Mouse (Mus musculus): ENCODE data around the gene Snu13. TPM values are rescaled to one million over a fixed set of nuclear protein-coding genes. Genes with fewer than 3 reads are reported as not detected.

Snu13 gene
- polyA plus RNA-seq, 1 experiment from 2014 or later = 376 TPM

GRCm38 (mm10) chr15:82058719-82059201 lies 11.4 kb upstream of the Snu13 start, which contains the start of gene 4930407I10Rik:
TSS of gene 4930407I10Rik (plus strand) at chr15:82059151.
- Histone ChIP-seq H3K27ac (replicated peaks) (no peak within 1 kb of the TSS), H3K4me3 (no peak within 1 kb of the TSS), H3K36me3 (no peaks in the 10 kb centered on the region), H3K27me3 (ENCODE audit: low read depth, poor library complexity, severe bottlenecking) (peaks cover 16% of the 10 kb centered on the region), H3K4me1 (no peaks in the 10 kb centered on the region), H3K9me3 (replicated peaks) (no peaks in the 10 kb centered on the region)
- 80% methylated on average over 1 of the region's 1 CpGs for WGBS
- no peak for DNase-seq (ENCODE audit: low spot score)

GRCm38 (mm10) chr15:82052544-82052943 lies 5.1 kb upstream of the Snu13 start:
- H3K9me3 ChIP-seq (replicated peaks) = no peaks in the 10 kb centered on the region
- WGBS = 62% methylated on average over 5 of the region's 5 CpGs
- H3K4me1 ChIP-seq = no peaks in the 10 kb centered on the region
- H3K27me3 ChIP-seq (ENCODE audit: low read depth, poor library complexity, severe bottlenecking) = no peaks in the 10 kb centered on the region
- H3K27ac ChIP-seq (replicated peaks) = no peak overlapping the region
- H3K4me3 ChIP-seq = no peak overlapping the region
- DNase-seq (ENCODE audit: low spot score) = no peak
- no peaks in the 10 kb centered on the region for H3K36me3 ChIP-seq

GRCm38 (mm10) chr15:82046246-82046891 lies 1.0 kb downstream of the Snu13 start:
- 7% methylated on average over 26 of the region's 26 CpGs for WGBS
- peak overlapping the region; percentile 93 for H3K27ac ChIP-seq (replicated peaks)
- DNase-seq (ENCODE audit: low spot score) = peak; percentile 20

GRCm38 (mm10) chr15:82044166-82044784 lies 3.1 kb downstream of the Snu13 start:
- H3K36me3 ChIP-seq = peaks cover 46% of the 10 kb centered on the region
- no peak for DNase-seq (ENCODE audit: low spot score)
- no peaks in the 10 kb centered on the region for H3K9me3 ChIP-seq (replicated peaks)
- WGBS = 98% methylated on average over 7 of the region's 7 CpGs
- peaks cover 15% of the 10 kb centered on the region for H3K4me1 ChIP-seq
- no peak overlapping the region for H3K4me3 ChIP-seq
- no peak overlapping the region for H3K27ac ChIP-seq (replicated peaks)
- H3K27me3 ChIP-seq (ENCODE audit: low read depth, poor library complexity, severe bottlenecking) = no peaks in the 10 kb centered on the region

More at GRCm38 (mm10) chr15:82046246-82046891, 1.0 kb downstream of the Snu13 start:
- peaks cover 15% of the 10 kb centered on the region for H3K4me1 ChIP-seq
- H3K27me3 ChIP-seq (ENCODE audit: low read depth, poor library complexity, severe bottlenecking) = no peaks in the 10 kb centered on the region
- H3K9me3 ChIP-seq (replicated peaks) = no peaks in the 10 kb centered on the region
- H3K36me3 ChIP-seq = peaks cover 27% of the 10 kb centered on the region
- peak overlapping the region; percentile 100 for H3K4me3 ChIP-seq

- Histone ChIP-seq H3K27ac (replicated peaks) (no peak overlapping the region), H3K27me3 (ENCODE audit: low read depth, poor library complexity, severe bottlenecking) (no peaks in the 10 kb centered on the region), H3K9me3 (replicated peaks) (no peaks in the 10 kb centered on the region), H3K4me1 (peaks cover 4% of the 10 kb centered on the region), H3K36me3 (peaks cover 81% of the 10 kb centered on the region), H3K4me3 (no peak overlapping the region)
- WGBS = 96% methylated on average over 1 of the region's 1 CpGs
- DNase-seq (ENCODE audit: low spot score) = peak; percentile 35
Observed at GRCm38 (mm10) chr15:82040650-82041049, 6.7 kb downstream of the Snu13 start.

GRCm38 (mm10) chr15:82035904-82036689 lies 11.3 kb downstream of the Snu13 start:
- Histone ChIP-seq H3K27me3 (ENCODE audit: low read depth, poor library complexity, severe bottlenecking) (no peaks in the 10 kb centered on the region), H3K27ac (replicated peaks) (no peak overlapping the region), H3K9me3 (replicated peaks) (no peaks in the 10 kb centered on the region), H3K36me3 (peaks cover 96% of the 10 kb centered on the region), H3K4me1 (no peaks in the 10 kb centered on the region), H3K4me3 (no peak overlapping the region)
- 82% methylated on average over 12 of the region's 12 CpGs for WGBS
- no peak for DNase-seq (ENCODE audit: low spot score)

GRCm38 (mm10) chr15:82033762-82034161 lies 13.6 kb downstream of the Snu13 start, which contains the start of gene Desi1:
TSS of gene Desi1 (minus strand) at chr15:82033862.
- Histone ChIP-seq H3K27me3 (ENCODE audit: low read depth, poor library complexity, severe bottlenecking) (no peaks in the 10 kb centered on the region), H3K27ac (replicated peaks) (no peak within 1 kb of the TSS), H3K9me3 (replicated peaks) (no peaks in the 10 kb centered on the region), H3K36me3 (peaks cover 96% of the 10 kb centered on the region), H3K4me3 (no peak within 1 kb of the TSS), H3K4me1 (no peaks in the 10 kb centered on the region)
- no peak for DNase-seq (ENCODE audit: low spot score)
- 96% methylated on average over 4 of the region's 4 CpGs for WGBS

- no peaks in the 10 kb centered on the region for H3K9me3 ChIP-seq (replicated peaks)
- WGBS = 88% methylated on average over 7 of the region's 7 CpGs
- no peaks in the 10 kb centered on the region for H3K4me1 ChIP-seq
- DNase-seq (ENCODE audit: low spot score) = no peak
- no peaks in the 10 kb centered on the region for H3K27me3 ChIP-seq (ENCODE audit: low read depth, poor library complexity, severe bottlenecking)
- H3K4me3 ChIP-seq = no peak overlapping the region
- H3K27ac ChIP-seq (replicated peaks) = no peak overlapping the region
- peaks cover 96% of the 10 kb centered on the region for H3K36me3 ChIP-seq
Observed at GRCm38 (mm10) chr15:82032386-82032785, 15.0 kb downstream of the Snu13 start.

- Histone ChIP-seq H3K27me3 (ENCODE audit: low read depth, poor library complexity, severe bottlenecking) (no peaks in the 10 kb centered on the region), H3K36me3 (peaks cover 99% of the 10 kb centered on the region), H3K9me3 (replicated peaks) (no peaks in the 10 kb centered on the region; the same call in 1 of the 2 replicates), H3K4me1 (no peaks in the 10 kb centered on the region), H3K27ac (replicated peaks) (no peak overlapping the region), H3K4me3 (no peak overlapping the region)
- 96% methylated on average over 7 of the region's 7 CpGs for WGBS
- DNase-seq (ENCODE audit: low spot score) = no peak
Observed at GRCm38 (mm10) chr15:82027726-82028125, 19.7 kb downstream of the Snu13 start.

GRCm38 (mm10) chr15:82027276-82027675 lies 20.1 kb downstream of the Snu13 start:
- H3K9me3 ChIP-seq (replicated peaks) = no peaks in the 10 kb centered on the region; the same call in 1 of the 2 replicates
- no peak overlapping the region for H3K27ac ChIP-seq (replicated peaks)
- 93% methylated on average over 7 of the region's 7 CpGs for WGBS
- peaks cover 100% of the 10 kb centered on the region for H3K36me3 ChIP-seq
- DNase-seq (ENCODE audit: low spot score) = no peak
- no peaks in the 10 kb centered on the region for H3K27me3 ChIP-seq (ENCODE audit: low read depth, poor library complexity, severe bottlenecking)
- H3K4me1 ChIP-seq = no peaks in the 10 kb centered on the region
- no peak overlapping the region for H3K4me3 ChIP-seq

- Histone ChIP-seq H3K36me3 (peaks cover 100% of the 10 kb centered on the region), H3K4me3 (no peak overlapping the region), H3K4me1 (no peaks in the 10 kb centered on the region), H3K27ac (replicated peaks) (no peak overlapping the region), H3K27me3 (ENCODE audit: low read depth, poor library complexity, severe bottlenecking) (no peaks in the 10 kb centered on the region), H3K9me3 (replicated peaks) (no peaks in the 10 kb centered on the region; the same call in 1 of the 2 replicates)
- WGBS = 92% methylated on average over 6 of the region's 6 CpGs
- DNase-seq (ENCODE audit: low spot score) = no peak
Observed at GRCm38 (mm10) chr15:82023965-82024635, 23.3 kb downstream of the Snu13 start.

GRCm38 (mm10) chr15:82022535-82023088 lies 24.8 kb downstream of the Snu13 start:
- Histone ChIP-seq H3K27me3 (ENCODE audit: low read depth, poor library complexity, severe bottlenecking) (no peaks in the 10 kb centered on the region), H3K36me3 (peaks cover 89% of the 10 kb centered on the region), H3K4me3 (no peak overlapping the region), H3K9me3 (replicated peaks) (no peaks in the 10 kb centered on the region; the same call in 1 of the 2 replicates), H3K27ac (replicated peaks) (no peak overlapping the region), H3K4me1 (peaks cover 1% of the 10 kb centered on the region; the same call in 1 of the 2 replicates)
- no peak for DNase-seq (ENCODE audit: low spot score)
- 92% methylated on average over 13 of the region's 13 CpGs for WGBS
